8 mouse cellular contexts compared by ENCODE assay signal in the genomic region with DNA sequence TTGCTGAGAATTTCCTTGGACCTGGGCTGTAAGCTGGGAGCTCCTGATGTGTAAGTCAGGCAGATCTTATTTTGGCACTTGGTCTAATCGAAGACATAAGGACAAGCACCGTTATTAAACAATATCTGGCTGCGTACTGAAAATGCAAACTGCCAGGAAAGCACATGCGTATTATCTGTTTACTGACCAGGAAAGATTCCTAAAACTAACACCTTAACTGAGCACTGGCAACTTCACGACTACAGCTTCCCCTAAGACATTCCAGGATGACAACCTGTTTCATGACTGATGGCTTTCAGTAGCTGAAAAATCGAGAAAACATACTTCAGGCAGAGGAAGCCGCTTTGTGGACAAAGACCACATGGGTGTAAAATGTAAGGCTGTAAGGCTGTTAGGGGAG. TPM values are rescaled to one million over a fixed set of nuclear protein-coding genes. Genes with fewer than 3 reads are reported as not detected.
A peak's percentile ranks its signal among the peaks of the same experiment; 100 is the strongest.
DNase-seq lines count a peak whose midpoint lies in the region; ATAC-seq and TF ChIP-seq lines count a peak whose summit lies in the region.

No protein-coding gene starts in this region.

- no peaks in the 10 kb centered on the region for H3K9me3 ChIP-seq in heart, embryonic 12.5 days (replicated peaks)
- no peaks in the 10 kb centered on the region for H3K9me3 ChIP-seq in ES-E14 (ENCODE audit: control insufficient read depth, insufficient read depth, low read depth, low read length)
- H3K9me3 ChIP-seq in heart, embryonic 16.5 days (replicated peaks; ENCODE audit: control insufficient read depth, low read length): no peaks in the 10 kb centered on the region

- 35% methylated on average over 7 of the region's 7 CpGs for WGBS in heart, embryonic 12.5 days
- WGBS in heart, embryonic 16.5 days: 28% methylated on average over 7 of the region's 7 CpGs
- 47% methylated on average over 7 of the region's 7 CpGs for WGBS in macrophage (ENCODE audit: missing documents)

- H3K4me3 ChIP-seq in heart, embryonic 12.5 days: peak overlapping the region; percentile 95
- H3K4me3 ChIP-seq in ES-E14 (ENCODE audit: insufficient read depth in 1 of 2, low read depth in 1 of 2, low read length in 2 of 2, poor library complexity in 1 of 2, severe bottlenecking in 1 of 2) (peak overlapping the region; percentile 96 to 97), macrophage (ENCODE audit: inconsistent target) (peak overlapping the region; percentile 91)
- H3K4me3 ChIP-seq in heart, embryonic 16.5 days (ENCODE audit: low read length): peak overlapping the region; percentile 92

- in situ Hi-C loops in ES-E14 (cut with MboI; ENCODE audit: low sequenced_read_pairs in 2 of 2, unreplicated experiment in 2 of 2): no loop called here

- H3K36me3 ChIP-seq in heart, embryonic 12.5 days: no peaks in the 10 kb centered on the region
- H3K36me3 ChIP-seq in ES-E14 (ENCODE audit: control insufficient read depth, insufficient read depth, low read length, poor library complexity, severe bottlenecking) (no peaks in the 10 kb centered on the region), macrophage (ENCODE audit: inconsistent target) (no peaks in the 10 kb centered on the region)
- no peaks in the 10 kb centered on the region for H3K36me3 ChIP-seq in heart, embryonic 16.5 days (ENCODE audit: control insufficient read depth, insufficient read depth)

- H3K4me1 ChIP-seq in heart, embryonic 12.5 days (replicated peaks): peaks cover 27% of the 10 kb centered on the region
- H3K4me1 ChIP-seq in ES-E14 (ENCODE audit: control insufficient read depth in 2 of 2, insufficient read depth in 2 of 2, low read length in 2 of 2, poor library complexity in 1 of 2): peaks cover 0 to 3% of the 10 kb centered on the region in 2 experiments; a peak in 1 of 4 replicates
- peaks cover 26% of the 10 kb centered on the region for H3K4me1 ChIP-seq in heart, embryonic 16.5 days (ENCODE audit: control insufficient read depth, insufficient read depth, low read length)

- H3K79me2 ChIP-seq in macrophage (ENCODE audit: inconsistent target): peaks cover 41% of the 10 kb centered on the region

- intact Hi-C loops in gastrocnemius, postnatal 36 days (cut with DNase I): no loop called here
- intact Hi-C loops in gastrocnemius, postnatal 14 days (cut with DNase I; ENCODE audit: low total_unique reads): no loop called here

- peak overlapping the region; percentile 72 for H3K4me2 ChIP-seq in heart, embryonic 12.5 days
- H3K4me2 ChIP-seq in heart, embryonic 16.5 days (ENCODE audit: low read depth, low read length): peak overlapping the region; percentile 71

- H3K27me3 ChIP-seq in heart, embryonic 12.5 days (replicated peaks): no peaks in the 10 kb centered on the region
- H3K27me3 ChIP-seq in heart, embryonic 16.5 days (ENCODE audit: control insufficient read depth, insufficient read depth, low read length): no peaks in the 10 kb centered on the region

- no peak for DNase-seq in heart, postnatal 4 days
- no peak for DNase-seq in ES-E14 (ENCODE audit: low read depth, low spot score)
- DNase-seq in gastrocnemius, postnatal 36 days: no peak
- DNase-seq in gastrocnemius, postnatal 14 days: no peak
- no peak for DNase-seq in right cerebral cortex, adult 18-20 months

- no peak for ATAC-seq in heart, embryonic 12.5 days (ENCODE audit: insufficient number of reproducible peaks, low FRiP score)
- no peak for ATAC-seq in heart, embryonic 16.5 days (replicated peaks; ENCODE audit: extremely low read depth, insufficient read depth, low FRiP score)

- peak overlapping the region; percentile 96 for H3K27ac ChIP-seq in heart, embryonic 12.5 days (ENCODE audit: poor library complexity, severe bottlenecking)
- peak overlapping the region; percentile 37; the same call in 1 of the 2 replicates for H3K27ac ChIP-seq in ES-E14 (ENCODE audit: insufficient read depth, low read depth, low read length, poor library complexity, severe bottlenecking)
- peak overlapping the region; percentile 93 for H3K27ac ChIP-seq in heart, embryonic 16.5 days (ENCODE audit: low read length)
- peak overlapping the region; percentile 35 for H3K27ac ChIP-seq in macrophage

- peak overlapping the region; percentile 78 for H3K9ac ChIP-seq in heart, embryonic 12.5 days
- H3K9ac ChIP-seq in ES-E14 (ENCODE audit: insufficient read depth, low read depth, low read length, poor library complexity, severe bottlenecking): peak overlapping the region; percentile 74
- peak overlapping the region; percentile 80 for H3K9ac ChIP-seq in heart, embryonic 16.5 days (ENCODE audit: low read length)

TF ChIP-seq in ES-E14, 5 proteins besides CTCF, POLR2A, EP300 and RAD21:
- no peak for TF ChIP-seq HCFC1 (IDR thresholded peaks at IDR 0.05; ENCODE audit: borderline replicate concordance, insufficient read depth, low read length)
- TF ChIP-seq ZC3H11A (IDR thresholded peaks at IDR 0.05; ENCODE audit: borderline replicate concordance, low read depth, low read length): no peak
- no peak for TF ChIP-seq CHD2 (IDR thresholded peaks at IDR 0.05; ENCODE audit: low read depth, low read length)
- TF ChIP-seq ZNF384 (IDR thresholded peaks at IDR 0.05; ENCODE audit: low read depth, low read length): no peak
- no peak for TF ChIP-seq MAFK (IDR thresholded peaks at IDR 0.05; ENCODE audit: insufficient read depth, low read depth, low read length)

RNA-seq across cellular contexts. Expression of gene Calu, which starts 0.7 kb away (rescaled TPM):
- polyA plus RNA-seq in heart, embryonic 12.5 days (2016; fragmentation: Nextera tagmentation; extraction: Ambion mirVana): 476 and 483 TPM in 2 replicates
- total RNA-seq in heart, postnatal 4 days (2021): 100 to 1,000 TPM; 352 to 357 TPM
- 321 and 408 TPM in 2 replicates for total RNA-seq in ES-E14 (2012; rRNA removed)
- polyA plus RNA-seq in heart, embryonic 16.5 days (2015; fragmentation: Nextera tagmentation; extraction: Ambion mirVana): 403 and 405 TPM in 2 replicates
- total RNA-seq in macrophage (2018; cell fraction: chromatin; rRNA removed): 100 to 1,000 TPM in 1 of 26 experiments, 10 to 100 TPM in 25; 20.8 to 107 (median 31.6) TPM
- 10 to 100 TPM; 52.3 to 88.3 (median 69.4) TPM for total RNA-seq in macrophage (2018; cell fraction: cytosol; rRNA removed)
- total RNA-seq in macrophage (2018; cell fraction: nucleus; rRNA removed): 100 to 1,000 TPM in 5 of 26 experiments, 10 to 100 TPM in 21; 40.4 to 130 (median 71.0) TPM
- 51.7 to 126 TPM (median 107 TPM) in 3 replicates for polyA plus RNA-seq in macrophage (2018)
- total RNA-seq in gastrocnemius, postnatal 36 days (2021): 10 to 100 TPM; 82.5 to 86.2 TPM
- 100 to 1,000 TPM; 121 to 131 TPM for total RNA-seq in gastrocnemius, postnatal 14 days (2021)

RNA-seq across cellular contexts. Expression of gene Fam71f1, which starts 28.2 kb away (rescaled TPM):
- 0.18 TPM in 2 replicates for polyA plus RNA-seq in heart, embryonic 12.5 days (2016; fragmentation: Nextera tagmentation; extraction: Ambion mirVana)
- total RNA-seq in heart, postnatal 4 days (2021): not detected
- 0.21 and 0.80 TPM in 2 replicates for total RNA-seq in ES-E14 (2012; rRNA removed)
- polyA plus RNA-seq in heart, embryonic 16.5 days (2015; fragmentation: Nextera tagmentation; extraction: Ambion mirVana): not detected in 2 replicates
- total RNA-seq in macrophage (2018; cell fraction: chromatin; rRNA removed): not detected
- not detected for total RNA-seq in macrophage (2018; cell fraction: cytosol; rRNA removed)
- total RNA-seq in macrophage (2018; cell fraction: nucleus; rRNA removed): not detected
- polyA plus RNA-seq in macrophage (2018): not detected in 3 replicates
- not detected for total RNA-seq in gastrocnemius, postnatal 36 days (2021)
- not detected for total RNA-seq in gastrocnemius, postnatal 14 days (2021)

RNA-seq across cellular contexts. Expression of gene Opn1sw, which starts 41.1 kb away (rescaled TPM):
- polyA plus RNA-seq in heart, embryonic 12.5 days (2016; fragmentation: Nextera tagmentation; extraction: Ambion mirVana): 0.65 and 0.69 TPM in 2 replicates
- total RNA-seq in heart, postnatal 4 days (2021): not detected
- 0.11 and 0.13 TPM in 2 replicates for total RNA-seq in ES-E14 (2012; rRNA removed)
- polyA plus RNA-seq in heart, embryonic 16.5 days (2015; fragmentation: Nextera tagmentation; extraction: Ambion mirVana): 0.62 and 0.76 TPM in 2 replicates
- not detected for total RNA-seq in macrophage (2018; cell fraction: chromatin; rRNA removed)
- not detected for total RNA-seq in macrophage (2018; cell fraction: cytosol; rRNA removed)
- not detected for total RNA-seq in macrophage (2018; cell fraction: nucleus; rRNA removed)
- polyA plus RNA-seq in macrophage (2018): not detected in 3 replicates
- under 1 TPM in 1 of 2 experiments, not detected in 1; 0.35 TPM for total RNA-seq in gastrocnemius, postnatal 36 days (2021)
- under 1 TPM; 0.09 to 0.14 TPM for total RNA-seq in gastrocnemius, postnatal 14 days (2021)

RNA-seq across cellular contexts. Expression of gene Ccdc136, which starts 48.9 kb away (rescaled TPM):
- polyA plus RNA-seq in heart, embryonic 12.5 days (2016; fragmentation: Nextera tagmentation; extraction: Ambion mirVana): 25.1 and 27.0 TPM in 2 replicates
- total RNA-seq in heart, postnatal 4 days (2021): 10 to 100 TPM; 10.6 to 15.8 TPM
- 10.5 and 18.2 TPM in 2 replicates for total RNA-seq in ES-E14 (2012; rRNA removed)
- 21.6 and 22.7 TPM in 2 replicates for polyA plus RNA-seq in heart, embryonic 16.5 days (2015; fragmentation: Nextera tagmentation; extraction: Ambion mirVana)
- total RNA-seq in macrophage (2018; cell fraction: chromatin; rRNA removed): 1 to 10 TPM in 1 of 26 experiments, not detected in 25; 3.2 TPM
- total RNA-seq in macrophage (2018; cell fraction: cytosol; rRNA removed): not detected
- total RNA-seq in macrophage (2018; cell fraction: nucleus; rRNA removed): under 1 TPM in 1 of 26 experiments, not detected in 25; 0.34 TPM
- not detected in 3 replicates for polyA plus RNA-seq in macrophage (2018)
- total RNA-seq in gastrocnemius, postnatal 36 days (2021): 10 to 100 TPM; 10.1 to 12.9 TPM
- total RNA-seq in gastrocnemius, postnatal 14 days (2021): 10 to 100 TPM in 1 of 2 experiments, 1 to 10 TPM in 1; 9.6 to 13.2 TPM

Comparison
In these comparisons a context has a peak if more than half of its experiments do, and no peak if none do; other contexts are left out.
1. H3K27ac ChIP-seq: peak in every context shown above with its lines; median percentile 96 in heart, embryonic 12.5 days; 93 in heart, embryonic 16.5 days; 37 in ES-E14; 35 in macrophage.